Mouse (Mus musculus): ENCODE data around the gene Ociad1.
A peak's percentile ranks its signal among the peaks of the same experiment; 100 is the strongest.

Ociad1 gene

DNA sequence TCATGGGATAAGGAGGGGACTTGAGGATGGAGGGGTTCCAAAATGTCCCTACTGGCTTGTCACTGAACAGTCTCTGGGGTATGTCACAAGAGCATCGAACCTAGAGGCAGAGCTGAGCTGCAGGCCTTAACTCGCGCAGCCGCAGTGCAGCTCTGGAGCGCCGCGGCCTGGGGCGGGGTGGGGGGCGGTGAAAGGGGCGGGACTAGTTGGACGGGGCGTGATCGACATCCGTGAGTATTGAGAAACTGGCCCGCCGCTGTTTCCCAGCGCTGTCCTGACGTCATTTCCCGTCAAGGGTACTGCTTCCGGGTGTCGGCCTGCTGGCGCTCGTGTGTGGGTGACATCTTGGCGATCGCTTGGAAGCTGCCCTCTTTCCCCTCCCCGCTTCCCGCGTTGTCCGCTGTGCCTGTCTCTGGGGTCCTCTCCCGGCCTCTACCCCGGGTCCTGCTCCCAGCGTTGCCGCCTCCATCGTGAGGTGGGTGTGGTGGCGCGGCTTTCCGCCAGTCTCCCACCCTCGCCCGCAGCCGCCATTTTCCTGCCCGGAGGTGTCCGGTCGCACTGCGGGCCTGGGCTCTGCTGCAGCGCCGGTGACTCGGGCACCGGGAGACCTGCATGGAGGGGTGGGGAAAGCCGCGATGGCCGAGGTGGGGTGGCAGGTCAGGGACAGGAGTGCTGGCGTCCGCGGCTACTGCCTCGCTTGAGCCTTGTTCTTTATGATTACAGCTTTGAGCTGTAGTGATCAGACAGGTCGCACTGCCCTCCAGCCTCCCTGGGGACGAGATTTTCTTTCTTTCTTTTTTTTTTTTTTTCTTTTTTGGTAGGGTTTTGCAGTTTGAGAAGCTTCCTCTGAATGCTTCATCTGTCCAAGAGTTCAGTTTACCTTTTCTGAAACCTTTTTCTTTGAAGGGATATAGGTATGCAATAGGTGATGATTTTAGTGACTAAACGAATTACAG, at the start of gene Ociad1:
Ociad1 (plus strand) TSS at position 283 of the 956 bp plus-strand sequence.
- peak; percentile 86 to 91 for DNase-seq (ENCODE audit: low spot score in 2 of 2)

- no peak for DNase-seq (ENCODE audit: low spot score in 2 of 2)
Observed at GRCm38 (mm10) chr5:73244403-73244802, 48.2 kb upstream of the Ociad1 start.

DNA sequence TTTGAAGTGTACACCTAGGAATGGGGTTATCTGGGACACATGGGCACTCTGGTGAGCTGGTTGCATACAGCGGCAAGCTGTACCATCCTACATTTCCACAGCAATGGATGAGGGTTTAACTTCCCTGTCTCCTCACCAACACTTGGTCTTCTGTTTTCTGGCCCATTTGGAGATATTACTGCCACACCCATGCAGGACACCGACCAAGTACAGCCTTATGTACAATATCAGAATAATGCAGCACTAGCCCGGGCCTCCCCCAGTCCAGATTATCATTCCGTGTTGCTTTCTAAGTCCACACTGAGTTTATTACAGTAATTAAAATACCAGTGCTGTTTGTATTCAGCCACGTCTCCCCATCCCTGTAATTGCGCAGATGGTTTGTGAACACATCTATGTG, 46.2 kb upstream of the Ociad1 start:
- no peak for DNase-seq (ENCODE audit: low spot score in 2 of 2)

DNA sequence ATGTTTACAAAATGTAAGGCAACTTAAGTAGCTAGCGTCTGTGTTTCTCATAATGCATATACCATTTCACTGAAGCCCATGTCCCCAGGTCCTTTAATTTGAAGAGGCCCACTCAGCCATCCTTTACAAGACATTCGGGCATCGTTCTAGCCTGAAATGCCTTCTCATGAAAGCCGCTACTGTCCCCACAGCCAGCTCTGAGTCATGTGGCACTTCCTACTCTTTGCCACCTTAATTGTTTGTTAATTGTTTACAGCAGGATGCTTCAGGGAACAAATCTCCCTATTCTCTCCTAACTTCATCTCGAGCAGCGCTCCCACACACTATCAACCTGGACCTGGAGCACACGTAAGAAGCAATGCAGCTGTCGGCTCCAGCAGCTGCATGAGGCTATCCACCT, 44.4 kb upstream of the Ociad1 start:
- no peak for DNase-seq (ENCODE audit: low spot score in 2 of 2)

DNA sequence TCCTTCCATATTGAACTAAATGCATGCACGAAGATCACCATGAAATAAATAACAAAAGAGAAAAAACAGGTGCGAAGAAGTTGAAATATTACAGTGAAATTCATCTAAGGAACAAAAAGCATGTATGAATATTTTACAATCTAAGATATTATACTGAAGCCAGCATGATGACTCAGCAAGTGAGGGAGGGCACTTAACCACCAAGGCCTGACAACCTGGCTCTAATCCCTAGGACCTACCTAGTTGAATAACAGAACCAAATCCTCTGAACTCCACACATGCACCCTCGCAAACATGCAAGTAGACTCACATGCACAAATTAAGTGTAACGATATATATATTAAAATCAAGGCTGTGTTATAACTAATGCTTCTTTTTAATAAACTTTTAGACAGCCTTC, 43.2 kb upstream of the Ociad1 start:
- no peak for DNase-seq (ENCODE audit: low spot score in 2 of 2)

- DNase-seq (ENCODE audit: low spot score in 2 of 2), result no peak
Observed at GRCm38 (mm10) chr5:73252739-73253138, 39.8 kb upstream of the Ociad1 start.

GRCm38 (mm10) chr5:73254660-73255059, 37.9 kb upstream of the Ociad1 start:
- DNase-seq (ENCODE audit: low spot score in 2 of 2), result no peak

GRCm38 (mm10) chr5:73255321-73256251, 37.0 kb upstream of the Ociad1 start:
- peak; percentile 35 to 51 for DNase-seq (ENCODE audit: low spot score in 2 of 2)

DNA sequence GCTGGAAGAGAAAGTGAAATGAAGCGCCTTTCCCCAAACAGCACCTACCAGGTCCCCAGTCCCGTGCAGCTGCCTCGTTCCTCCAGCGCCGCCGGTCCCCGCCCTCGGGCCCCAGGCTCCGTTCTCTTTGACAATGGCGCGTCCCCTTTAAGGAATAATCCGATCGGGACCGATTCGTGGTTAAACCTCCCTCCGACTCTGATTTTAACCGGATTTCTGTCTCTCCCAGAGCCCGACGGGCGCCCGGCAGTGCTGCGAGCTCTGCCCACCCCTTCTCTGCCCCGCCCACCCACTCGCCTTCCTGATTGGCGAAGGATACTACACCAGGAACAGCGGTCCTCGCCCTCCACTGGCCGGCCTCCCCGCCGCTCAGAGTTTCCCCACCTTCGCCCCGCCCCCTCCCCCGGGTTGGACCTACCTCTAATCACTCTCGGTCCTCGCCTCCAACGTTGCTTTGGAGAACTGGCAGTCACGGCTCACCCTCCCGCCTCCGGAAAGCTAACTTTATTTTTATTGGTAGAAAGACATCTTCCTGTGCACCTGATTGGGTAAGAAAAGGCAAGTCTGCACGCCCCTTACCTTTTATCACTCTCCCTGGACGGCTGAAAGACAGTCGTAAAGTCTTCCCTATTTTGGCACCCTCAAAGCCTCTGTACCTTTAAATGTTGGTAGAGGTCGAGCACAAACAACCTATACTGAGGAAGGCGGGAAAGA, 36.1 kb upstream of the Ociad1 start, which contains the start of gene Fryl:
Fryl (minus strand) TSS at position 268 of the 714 bp plus-strand sequence.
- DNase-seq (ENCODE audit: low spot score in 2 of 2), result peak; percentile 86 to 88

GRCm38 (mm10) chr5:73257096-73257495, 35.5 kb upstream of the Ociad1 start:
- no peak for DNase-seq (ENCODE audit: low spot score in 2 of 2)

DNA sequence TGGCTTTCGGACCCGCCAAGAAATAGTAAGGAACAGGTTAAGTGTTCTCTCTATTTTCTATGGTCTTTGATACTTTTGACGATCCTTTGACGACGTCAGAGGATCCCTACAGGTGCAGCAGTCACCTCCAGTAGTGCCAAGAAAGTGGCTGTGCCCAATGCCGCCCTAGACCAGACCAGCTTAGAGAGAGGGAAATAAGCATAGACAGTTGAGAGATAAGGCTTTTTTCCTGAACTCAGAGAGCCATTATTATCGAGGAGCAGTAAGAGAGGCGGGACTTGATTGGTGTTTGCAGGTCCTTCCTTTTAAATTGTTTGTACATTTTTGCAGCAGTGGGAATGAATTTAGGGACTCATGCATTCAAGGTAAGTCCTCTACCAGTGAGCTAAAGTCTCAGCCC, 34.9 kb upstream of the Ociad1 start:
- no peak for DNase-seq (ENCODE audit: low spot score in 2 of 2)

DNA sequence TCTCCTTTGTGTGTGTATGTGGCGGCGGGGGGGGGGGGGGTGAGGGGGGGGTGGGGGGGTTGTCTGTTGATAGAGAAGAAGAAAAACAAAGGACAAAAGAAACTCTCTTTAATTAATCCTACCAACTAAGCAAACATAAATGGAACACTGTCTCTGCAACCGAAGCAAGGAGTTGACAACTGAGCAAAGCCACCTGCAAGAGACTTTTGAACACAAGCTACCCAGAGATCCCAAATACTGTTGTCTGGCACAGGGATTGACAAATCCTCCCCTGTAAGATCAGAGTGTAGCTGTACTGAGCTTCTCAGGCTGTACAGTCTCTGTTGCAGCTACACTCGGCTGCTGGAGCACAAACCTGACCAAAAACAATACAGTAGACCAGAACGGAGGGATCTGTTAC, 28.5 kb upstream of the Ociad1 start:
- no peak for DNase-seq (ENCODE audit: low spot score in 2 of 2)

DNA sequence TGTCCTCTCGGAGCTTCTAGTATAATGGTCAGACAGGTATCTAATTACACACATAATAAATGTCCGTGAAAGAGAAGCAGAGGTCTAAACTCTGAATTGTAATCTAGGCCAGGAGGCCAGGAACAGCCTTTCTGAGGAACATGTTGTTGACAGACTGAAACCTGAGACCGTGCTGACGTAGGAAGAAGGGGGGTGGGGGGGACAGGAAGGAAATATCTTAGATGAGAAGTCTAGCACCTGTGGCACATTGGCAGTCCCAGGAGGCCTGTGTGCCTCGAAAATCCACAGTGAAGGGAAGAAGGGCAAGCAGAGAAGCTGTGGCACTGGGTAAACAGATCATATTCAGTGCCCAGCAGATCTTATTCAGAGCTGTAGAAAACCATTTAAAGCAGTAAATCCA, 27.1 kb upstream of the Ociad1 start:
- DNase-seq (ENCODE audit: low spot score in 2 of 2), result no peak

DNA sequence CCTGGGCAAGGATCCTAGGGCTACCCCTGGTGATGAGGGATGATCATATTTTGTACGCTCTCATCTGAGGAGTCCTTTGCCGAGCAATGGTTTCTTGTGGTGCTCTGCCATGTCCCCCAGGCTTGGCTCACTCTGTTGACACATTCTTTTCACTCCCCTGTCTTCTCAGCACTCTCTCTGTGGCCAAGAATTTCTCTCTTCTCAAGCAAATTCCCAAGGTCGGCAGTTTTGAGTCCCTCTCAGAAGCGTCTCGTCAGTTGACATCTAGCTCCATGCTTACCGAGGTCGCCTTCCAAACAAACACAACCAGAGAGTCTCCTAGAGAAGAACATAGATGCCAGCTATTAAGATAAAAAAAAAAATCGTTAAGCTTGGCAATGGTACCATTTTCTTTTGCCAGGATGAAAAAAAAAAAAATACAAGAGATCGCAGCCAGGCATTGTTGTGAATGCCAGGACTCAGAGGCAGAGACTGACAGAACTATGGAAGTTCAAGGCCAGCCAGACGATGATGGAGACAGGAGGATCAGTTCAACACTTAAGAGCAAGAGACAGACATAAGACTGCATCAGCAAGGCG, 23.9 kb upstream of the Ociad1 start:
- DNase-seq (ENCODE audit: low spot score in 2 of 2), result no peak

GRCm38 (mm10) chr5:73270612-73271011, 22.0 kb upstream of the Ociad1 start:
- no peak for DNase-seq (ENCODE audit: low spot score in 2 of 2)

GRCm38 (mm10) chr5:73273171-73273570, 19.4 kb upstream of the Ociad1 start:
- DNase-seq (ENCODE audit: low spot score in 2 of 2), result no peak

GRCm38 (mm10) chr5:73274941-73275340, 17.6 kb upstream of the Ociad1 start:
- DNase-seq (ENCODE audit: low spot score in 2 of 2), result no peak

DNA sequence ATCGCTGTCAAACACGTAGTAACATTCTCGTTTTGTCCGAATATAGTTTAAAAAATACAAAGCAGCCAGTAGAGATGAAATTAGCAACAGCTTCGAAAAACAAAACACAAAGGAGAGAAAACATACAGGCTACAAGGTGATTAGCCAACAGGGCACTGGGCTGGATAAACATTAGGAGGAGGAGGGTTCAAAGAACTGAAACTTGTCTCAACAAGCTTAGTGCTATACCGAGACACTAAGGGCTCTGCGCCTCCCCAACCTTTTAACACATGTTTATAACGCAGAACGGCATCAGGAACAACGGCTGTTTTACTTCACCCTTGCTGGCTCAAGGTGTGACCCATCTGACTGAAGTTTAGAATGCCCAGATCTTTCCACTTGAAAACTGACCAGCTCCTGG, 13.4 kb upstream of the Ociad1 start:
- no peak for DNase-seq (ENCODE audit: low spot score in 2 of 2)

DNA sequence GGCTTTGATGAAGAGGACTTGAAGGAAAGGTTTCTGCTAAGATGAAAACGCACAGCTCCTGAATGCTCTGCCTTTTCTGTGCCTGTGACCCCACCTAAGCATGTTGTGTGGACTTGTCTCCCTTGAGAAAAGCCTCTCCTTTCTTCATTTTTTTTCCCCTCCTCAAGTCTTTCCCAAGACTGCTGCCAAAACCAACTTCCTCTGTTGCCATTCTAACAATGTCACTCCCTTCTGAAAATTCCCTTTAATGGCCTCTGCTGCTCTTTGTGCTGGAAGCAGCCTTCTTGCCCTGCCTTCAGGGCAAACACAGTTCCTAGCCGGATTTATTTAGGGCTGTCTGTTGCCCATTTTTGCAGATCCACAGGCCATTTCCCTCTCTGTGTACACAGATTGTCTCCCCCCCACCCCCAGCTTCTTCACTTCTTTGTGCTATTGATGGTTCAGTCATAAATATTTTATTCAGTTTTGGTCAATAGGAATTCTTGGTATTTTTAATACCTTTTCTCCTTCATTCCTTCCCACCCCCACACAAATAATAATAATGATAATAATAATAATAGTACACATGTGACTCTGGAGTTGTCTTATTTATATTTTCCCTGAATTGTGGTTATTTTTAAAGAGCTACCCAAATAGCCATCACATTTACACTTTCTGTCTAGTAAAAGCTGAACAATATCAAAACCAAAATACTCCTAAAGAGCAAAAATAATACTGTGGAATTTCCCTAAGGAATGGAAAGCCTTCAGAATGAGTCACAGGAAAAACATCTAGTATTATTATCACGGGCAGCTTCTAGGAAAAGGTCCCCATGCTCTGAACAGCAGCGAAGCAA, 12.6 kb upstream of the Ociad1 start:
- DNase-seq (ENCODE audit: low spot score in 2 of 2), result no peak

DNA sequence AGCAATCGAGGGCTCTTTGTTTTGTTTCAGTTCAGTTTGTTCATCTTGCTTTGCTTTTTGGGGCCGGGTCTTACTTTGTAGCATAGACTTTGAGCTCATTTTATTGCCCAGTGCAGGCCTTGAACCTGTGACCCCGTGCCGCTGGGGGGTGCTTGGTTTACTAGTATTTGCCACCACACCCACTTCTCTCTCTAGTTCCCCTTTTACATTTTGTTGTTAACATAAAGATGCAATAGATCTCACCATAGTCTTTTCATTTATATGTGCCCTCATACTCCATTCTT, 12.1 kb upstream of the Ociad1 start:
- no peak for DNase-seq (ENCODE audit: low spot score in 2 of 2)

DNA sequence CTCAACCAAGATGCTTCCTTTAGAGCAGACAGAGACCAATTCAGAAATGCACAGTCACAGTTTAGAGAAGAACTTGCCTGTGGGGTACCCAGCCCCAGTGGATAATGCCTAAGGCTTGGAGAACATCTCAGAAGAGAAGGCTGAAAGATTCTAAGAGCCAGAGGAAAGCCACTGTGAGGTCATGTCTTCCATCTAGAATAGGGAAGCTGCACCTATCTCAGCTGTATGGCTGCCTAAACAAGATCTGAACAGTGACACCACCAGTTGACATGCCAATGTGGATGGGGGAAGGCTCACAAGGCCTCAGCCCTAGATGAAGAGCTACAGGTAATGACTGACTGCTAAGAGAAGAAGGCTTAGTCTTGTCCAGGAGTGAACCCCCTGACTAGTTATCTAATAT, 8.5 kb upstream of the Ociad1 start:
- DNase-seq (ENCODE audit: low spot score in 2 of 2), result no peak

Measured in spleen, postnatal 14 days (tissue).